Mouse (Mus musculus) fibroblast of lung, adult 2 months (primary cell): ENCODE results near the gene Rapgef3.

Experiments used
- DNase-seq: peaks from one replicate; pipeline ENCODE4 v3.0.0-alpha.2; 2011; ENCODE audit warnings: low read depth

The Rapgef3 gene

GRCm38 (mm10) chr15:97720026-97720675, 47.6 kb downstream of the Rapgef3 start:
- DNase-seq = no peak

GRCm38 (mm10) chr15:97719494-97719893, 48.3 kb downstream of the Rapgef3 start:
- no peak for DNase-seq

DNA sequence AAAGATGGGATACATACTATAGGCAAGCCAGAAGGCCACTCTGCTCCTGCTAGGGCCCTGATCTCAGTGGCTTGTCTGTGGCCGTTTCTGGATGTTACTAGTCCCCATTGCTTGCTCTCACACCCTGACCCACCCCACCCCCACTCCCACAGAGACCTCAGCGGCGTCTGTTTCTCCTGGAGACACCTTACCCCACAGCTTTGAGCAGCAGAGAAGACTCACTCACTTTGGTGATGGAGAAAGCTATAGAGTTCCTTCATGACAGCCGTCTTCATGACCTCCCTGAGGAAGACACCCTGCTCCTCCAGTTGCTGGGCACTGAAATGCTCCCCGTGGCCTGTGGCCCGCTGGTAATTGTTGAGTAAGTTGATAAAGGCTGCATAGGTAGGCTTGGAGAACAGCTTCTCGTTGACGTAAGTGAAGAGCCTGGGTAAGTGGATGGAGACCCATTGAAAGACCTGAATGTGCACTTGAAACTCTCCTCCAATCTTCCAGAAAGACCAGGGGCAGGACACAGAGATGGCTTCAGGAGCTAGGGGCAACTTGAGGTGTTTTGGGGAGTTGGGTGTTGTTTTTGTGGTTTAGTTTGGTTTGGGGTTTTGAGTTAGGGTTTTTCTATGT, 49.1 kb downstream of the Rapgef3 start:
- no peak for DNase-seq

DNA sequence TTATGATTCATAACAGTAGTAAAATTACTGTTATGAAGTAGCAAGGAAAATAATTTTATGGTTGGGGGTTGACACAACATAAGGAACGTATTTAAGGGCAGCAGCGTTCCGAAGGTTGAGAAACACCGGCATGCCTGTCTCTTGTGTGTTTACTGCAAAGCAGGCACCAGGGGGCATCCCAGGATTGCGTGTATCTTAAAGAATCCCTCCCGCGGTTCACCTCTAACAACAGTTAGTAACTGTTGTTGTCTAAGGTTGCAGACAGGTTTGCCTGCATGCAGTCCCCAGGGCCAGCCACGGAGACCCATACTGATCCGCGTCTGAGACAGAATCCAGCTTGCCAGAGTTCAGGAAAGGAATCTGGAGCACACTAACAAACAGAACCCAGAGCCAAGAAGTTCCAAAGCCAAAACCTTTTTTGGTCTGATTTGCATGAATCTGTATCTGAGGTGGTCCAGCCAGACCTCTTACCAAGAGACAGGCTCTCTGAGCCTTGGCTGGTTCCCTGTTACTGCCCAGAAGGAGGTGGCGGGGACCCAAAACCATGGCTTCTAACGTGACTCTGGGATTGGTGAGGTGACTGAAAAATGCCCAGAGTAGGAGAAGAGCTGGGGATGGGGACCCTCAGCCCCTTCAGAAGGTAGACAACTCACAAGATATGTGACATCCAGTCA, 49.8 kb downstream of the Rapgef3 start:
- DNase-seq = peak; percentile 83

DNA sequence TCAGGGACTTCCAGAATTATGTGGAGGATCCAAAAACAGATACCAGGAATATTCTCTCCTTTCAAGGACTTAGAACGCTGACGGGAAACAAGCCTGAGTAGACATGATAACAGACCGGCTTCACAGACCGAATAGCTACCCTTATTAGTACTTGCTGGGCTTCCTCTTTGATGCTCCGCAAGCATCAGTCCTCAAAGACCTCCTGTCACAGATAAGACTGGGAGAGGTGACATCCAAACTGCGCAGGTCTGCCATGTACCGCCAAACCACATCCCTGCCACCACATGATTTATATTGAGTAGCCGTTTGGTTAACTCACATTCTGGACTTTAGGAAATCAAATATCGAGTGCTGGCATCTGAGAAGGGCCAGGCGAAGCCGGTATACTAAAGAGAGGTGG, 51.0 kb downstream of the Rapgef3 start:
- DNase-seq = no peak

GRCm38 (mm10) chr15:97715734-97716133, 52.0 kb downstream of the Rapgef3 start:
- no peak for DNase-seq

- DNase-seq = no peak
These were observed 52.7 kb downstream of the Rapgef3 start for GRCm38 (mm10) chr15:97715083-97715482.

- DNase-seq = no peak
These were observed 55.2 kb downstream of the Rapgef3 start for GRCm38 (mm10) chr15:97712546-97712945.

- no peak for DNase-seq
These were observed 56.9 kb downstream of the Rapgef3 start for GRCm38 (mm10) chr15:97710906-97711305.

DNA sequence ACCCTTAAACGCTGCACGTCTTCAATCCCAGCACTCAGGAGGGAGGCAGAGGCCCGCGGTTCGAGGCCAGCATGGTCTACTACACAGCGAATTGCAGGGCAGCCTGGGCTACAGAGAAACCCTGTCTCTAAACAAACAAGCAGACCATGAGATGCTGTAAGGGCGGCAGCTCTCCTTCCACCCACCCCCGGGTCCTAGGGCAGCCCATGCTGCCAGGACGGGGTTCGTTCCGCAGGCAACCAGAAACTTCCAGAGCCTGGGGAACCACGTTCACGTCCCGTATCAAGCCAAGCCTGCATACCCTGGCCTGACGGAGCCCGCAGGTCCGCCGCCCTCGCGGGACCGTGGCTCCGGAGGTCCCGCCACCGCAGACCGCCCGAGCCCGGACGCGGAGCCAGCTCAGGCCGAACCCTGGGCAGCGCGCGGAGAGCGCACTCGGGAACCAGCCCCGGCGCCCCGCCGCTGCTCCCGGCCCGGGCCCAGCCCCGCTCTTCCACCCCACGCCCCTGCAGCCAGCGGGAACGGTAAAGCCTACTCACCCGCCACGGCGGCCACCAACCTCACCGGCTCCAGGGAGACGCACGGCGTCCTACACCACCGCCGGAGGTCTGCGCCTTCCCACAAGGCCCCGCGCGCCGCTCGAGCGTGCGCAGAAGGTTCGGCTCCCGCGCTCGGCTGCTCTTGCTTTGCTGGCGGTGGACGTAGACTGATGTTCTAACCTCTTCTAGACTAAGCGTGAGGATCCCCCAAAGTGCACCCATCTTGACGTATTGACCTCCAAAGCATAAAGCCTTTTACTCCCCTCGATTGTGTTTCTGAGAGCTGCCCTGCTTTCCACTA, 62.3 kb downstream of the Rapgef3 start, which contains the start of gene Rpap3:
Gene Rpap3, minus strand, starts transcription at position 615 of the 840 bp plus-strand sequence.
- DNase-seq = peak; percentile 53

- no peak for DNase-seq
These were observed 71.2 kb downstream of the Rapgef3 start for GRCm38 (mm10) chr15:97696616-97697015.
